Mouse (Mus musculus) neural tube, embryonic 12.5 days (tissue): ENCODE results near the gene Samd4b. TPM values are rescaled to one million over a fixed set of nuclear protein-coding genes. Genes with fewer than 3 reads are reported as not detected.
"Not testable (repeated sequence)": the region's sequence is repeated elsewhere in the genome, so short reads cannot be mapped to it uniquely, and the experiment has no call there.

Experiments used
- ATAC-seq: fragments of 200-750 bp; cut with Nextera tagmentation; 2 replicates; pipeline ENCODE4 v1.8.0; 2017; ENCODE audit warnings: low read depth, mild to moderate bottlenecking, moderate TSS enrichment, moderate library complexity; ENCODE audit not compliant: low FRiP score
- H3K27ac ChIP-seq: fragments of 300-500 bp; sonication (generic); 2 replicates; pipeline ENCODE4 v1.5.1; 2016
- H3K27me3 ChIP-seq: fragments of 300-500 bp; sonication (generic); replicated peaks from 2 replicates; pipeline ENCODE4 v1.6.1; 2016; ENCODE audit warnings: mild to moderate bottlenecking
- H3K36me3 ChIP-seq: fragments of 300-500 bp; sonication (generic); 2 replicates; pipeline ENCODE4 v1.6.1; 2016; ENCODE audit warnings: mild to moderate bottlenecking
- H3K4me1 ChIP-seq: fragments of 300-500 bp; sonication (generic); 2 replicates; pipeline ENCODE4 v1.6.1; 2016
- H3K4me2 ChIP-seq: fragments of 300-500 bp; sonication (generic); replicated peaks from 2 replicates; pipeline ENCODE4 v1.6.1; 2016; ENCODE audit warnings: mild to moderate bottlenecking
- H3K4me3 ChIP-seq: fragments of 300-500 bp; sonication (generic); 2 replicates; pipeline ENCODE4 v1.5.1; 2016
- H3K9ac ChIP-seq: fragments of 300-500 bp; sonication (generic); 2 replicates; pipeline ENCODE4 v1.6.1; 2016; ENCODE audit warnings: mild to moderate bottlenecking
- H3K9me3 ChIP-seq: fragments of 300-500 bp; sonication (generic); 2 replicates; pipeline ENCODE4 v1.6.1; 2016; ENCODE audit warnings: mild to moderate bottlenecking
- WGBS: fragments of 180-500 bp; shearing (Covaris S2); methylation state at CpG from one replicate; pipeline ENCODE4 v1.1.7; 2016; 5-methylcytosine and 5-hydroxymethylcytosine counted together
- polyA plus RNA-seq: library from polyadenylated mRNA; unstranded; fragments of >200 nt; fragmentation: Nextera tagmentation; extraction: Ambion mirVana; gene quantifications from 2 replicates; pipeline ENCODE4 v1.2.1, GENCODE M21; 2016

The Samd4b gene
- polyA plus RNA-seq, 1 experiment from 2014 or later: 35.0 TPM

GRCm38 (mm10) chr7:28527922-28528719 is 69.8 kb downstream of the Samd4b start:
- Histone ChIP-seq H3K9ac (no peak overlapping the region), H3K4me2 (no peak overlapping the region), H3K27me3 (no peaks in the 10 kb centered on the region), H3K36me3 (no peaks in the 10 kb centered on the region), H3K27ac (no peak overlapping the region), H3K9me3 (no peaks in the 10 kb centered on the region), H3K4me3 (no peak overlapping the region), H3K4me1 (no peaks in the 10 kb centered on the region)
- WGBS: 6% methylated on average over 19 of the region's 19 CpGs
- peak; percentile 29; the same call in 1 of the 2 replicates for ATAC-seq

DNA sequence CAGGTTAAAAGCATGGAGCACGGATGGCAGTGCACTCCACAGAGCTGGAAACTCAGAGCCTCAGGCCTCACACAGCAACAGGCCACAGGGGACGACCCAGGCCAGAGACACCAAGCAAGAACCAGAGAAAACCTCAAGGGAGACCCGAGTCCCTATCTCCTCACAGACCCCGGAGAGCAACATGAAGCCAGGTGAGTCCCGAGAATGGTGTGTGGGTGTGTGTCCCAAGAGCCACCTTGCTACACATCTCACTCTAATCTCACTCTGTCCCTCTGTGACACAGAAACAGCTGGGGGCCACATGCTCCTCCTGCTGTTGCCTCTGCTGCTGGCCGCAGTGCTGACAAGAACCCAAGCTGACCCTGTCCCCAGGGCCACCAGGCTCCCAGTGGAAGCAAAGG is 75.4 kb downstream of the Samd4b start, which contains the start of gene Ifnl3:
Gene Ifnl3 (plus strand): TSS at position 301 of the 400 bp plus-strand sequence.
- not testable (repeated sequence) for H3K27ac ChIP-seq, H3K36me3 ChIP-seq, H3K4me3 ChIP-seq, H3K4me1 ChIP-seq, H3K4me2 ChIP-seq, H3K9me3 ChIP-seq, H3K9ac ChIP-seq, H3K27me3 ChIP-seq, ATAC-seq
- WGBS: 76% methylated on average over 5 of the region's 6 CpGs

- WGBS: 77% methylated on average over 8 of the region's 8 CpGs
- no peak for ATAC-seq
- no peaks in the 10 kb centered on the region for H3K36me3 ChIP-seq
Measured at GRCm38 (mm10) chr7:28511441-28511840, 86.5 kb downstream of the Samd4b start.

GRCm38 (mm10) chr7:28510405-28510974 is 87.5 kb downstream of the Samd4b start, which contains the start of gene Ifnl2:
Ifnl2 (minus strand) TSS chr7:28510455.
- H3K9ac ChIP-seq, H3K4me2 ChIP-seq, H3K27ac ChIP-seq, ATAC-seq, H3K4me1 ChIP-seq, H3K4me3 ChIP-seq, H3K36me3 ChIP-seq, H3K9me3 ChIP-seq, H3K27me3 ChIP-seq: not testable (repeated sequence)
- WGBS: 65% methylated on average over 8 of the region's 8 CpGs

More at GRCm38 (mm10) chr7:28511441-28511840, 86.5 kb downstream of the Samd4b start:
- Histone ChIP-seq H3K9me3 (no peaks in the 10 kb centered on the region), H3K4me2 (no peak overlapping the region), H3K9ac (no peak overlapping the region), H3K4me1 (no peaks in the 10 kb centered on the region), H3K27ac (no peak overlapping the region), H3K4me3 (no peak overlapping the region), H3K27me3 (no peaks in the 10 kb centered on the region)

DNA sequence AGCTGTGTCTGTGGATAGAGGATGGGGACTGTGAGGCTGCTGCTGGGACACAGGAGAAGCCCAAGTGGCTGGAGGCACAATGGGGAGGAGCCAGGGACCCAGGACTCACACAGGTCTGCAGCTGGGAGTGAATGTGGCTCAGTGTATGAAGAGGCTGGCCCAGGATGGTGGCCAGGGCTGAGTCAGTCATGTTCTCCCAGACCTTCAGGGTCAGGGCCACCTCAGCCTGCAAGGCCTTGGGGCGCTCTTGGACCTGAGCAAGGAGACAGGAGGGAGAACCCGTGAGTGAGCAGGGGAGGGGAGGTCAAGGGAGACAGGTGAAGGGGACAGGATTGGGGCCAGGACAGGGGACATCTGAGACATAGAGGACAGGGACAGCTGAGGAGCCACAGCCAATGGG is 88.8 kb downstream of the Samd4b start:
- H3K4me3 ChIP-seq, H3K27me3 ChIP-seq, H3K9ac ChIP-seq, H3K27ac ChIP-seq, H3K4me2 ChIP-seq, H3K4me1 ChIP-seq, H3K36me3 ChIP-seq, ATAC-seq, H3K9me3 ChIP-seq: not testable (repeated sequence)
- 86% methylated on average over 2 of the region's 2 CpGs for WGBS

- 12% methylated on average over 5 of the region's 5 CpGs for WGBS
- no peak for ATAC-seq
- no peaks in the 10 kb centered on the region for H3K36me3 ChIP-seq
Measured at GRCm38 (mm10) chr7:28505585-28505984, 92.4 kb downstream of the Samd4b start.

GRCm38 (mm10) chr7:28495426-28495825 is 102.5 kb downstream of the Samd4b start:
- 66% methylated on average over 11 of the region's 11 CpGs for WGBS
- peak; percentile 25; the same call in 1 of the 2 replicates for ATAC-seq
- no peak overlapping the region for H3K9ac ChIP-seq
- no peak overlapping the region for H3K27ac ChIP-seq
- no peaks in the 10 kb centered on the region for H3K27me3 ChIP-seq
- H3K9me3 ChIP-seq: no peaks in the 10 kb centered on the region
- no peak overlapping the region for H3K4me3 ChIP-seq
- H3K36me3 ChIP-seq: no peaks in the 10 kb centered on the region
- H3K4me2 ChIP-seq: no peak overlapping the region
- H3K4me1 ChIP-seq: no peaks in the 10 kb centered on the region

More at GRCm38 (mm10) chr7:28505585-28505984, 92.4 kb downstream of the Samd4b start:
- peaks cover 7% of the 10 kb centered on the region; the same call in 1 of the 2 replicates for H3K9me3 ChIP-seq
- no peak overlapping the region for H3K9ac ChIP-seq
- no peaks in the 10 kb centered on the region for H3K4me1 ChIP-seq
- H3K27ac ChIP-seq: no peak overlapping the region
- no peak overlapping the region for H3K4me3 ChIP-seq
- H3K27me3 ChIP-seq: no peaks in the 10 kb centered on the region
- H3K4me2 ChIP-seq: no peak overlapping the region

DNA sequence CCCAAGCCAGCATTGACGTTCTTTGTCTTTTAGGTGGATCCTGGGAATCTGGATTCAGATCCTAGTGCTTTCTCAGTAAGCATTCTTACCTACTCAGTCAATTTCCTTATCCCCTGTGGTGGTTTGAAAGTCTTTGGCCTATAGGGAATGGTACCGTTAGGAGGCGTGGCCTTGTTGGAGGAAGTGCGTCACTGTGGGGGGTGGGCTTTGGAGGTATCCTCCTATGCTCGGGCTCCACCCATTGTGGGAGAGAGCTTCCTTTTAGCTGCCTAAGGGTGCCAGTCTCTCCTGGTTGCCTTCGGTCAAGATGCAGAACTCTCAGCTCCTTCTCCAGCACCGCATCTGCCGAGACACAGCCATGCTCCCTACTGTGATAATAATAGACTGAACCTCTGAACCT is 105.6 kb downstream of the Samd4b start:
- no peak overlapping the region for H3K4me3 ChIP-seq
- no peaks in the 10 kb centered on the region for H3K36me3 ChIP-seq
- H3K9ac ChIP-seq: no peak overlapping the region
- H3K4me1 ChIP-seq: peaks cover 6% of the 10 kb centered on the region; the same call in 1 of the 2 replicates
- WGBS: 85% methylated on average over 8 of the region's 8 CpGs
- no peak overlapping the region for H3K4me2 ChIP-seq
- H3K9me3 ChIP-seq: no peaks in the 10 kb centered on the region
- ATAC-seq: no peak
- peaks cover 7% of the 10 kb centered on the region; the same call in 1 of the 2 replicates for H3K27me3 ChIP-seq
- H3K27ac ChIP-seq: no peak overlapping the region

GRCm38 (mm10) chr7:28490903-28491302 is 107.0 kb downstream of the Samd4b start:
- WGBS: 41% methylated on average over 14 of the region's 14 CpGs
- no peak for ATAC-seq
- no peaks in the 10 kb centered on the region for H3K36me3 ChIP-seq
- H3K27me3 ChIP-seq: peaks cover 7% of the 10 kb centered on the region; the same call in 1 of the 2 replicates
- no peak overlapping the region for H3K9ac ChIP-seq
- H3K4me2 ChIP-seq: peak overlapping the region; percentile 12; the same call in 1 of the 2 replicates
- H3K27ac ChIP-seq: no peak overlapping the region
- peaks cover 6% of the 10 kb centered on the region; the same call in 1 of the 2 replicates for H3K4me1 ChIP-seq
- no peak overlapping the region for H3K4me3 ChIP-seq
- H3K9me3 ChIP-seq: no peaks in the 10 kb centered on the region

GRCm38 (mm10) chr7:28490410-28490809 is 107.5 kb downstream of the Samd4b start:
- H3K4me2 ChIP-seq: peak overlapping the region; percentile 12; the same call in 1 of the 2 replicates
- peaks cover 6% of the 10 kb centered on the region; the same call in 1 of the 2 replicates for H3K4me1 ChIP-seq
- 3% methylated on average over 10 of the region's 10 CpGs for WGBS
- no peak overlapping the region for H3K27ac ChIP-seq
- H3K9ac ChIP-seq: no peak overlapping the region
- H3K36me3 ChIP-seq: no peaks in the 10 kb centered on the region
- no peaks in the 10 kb centered on the region for H3K9me3 ChIP-seq
- H3K27me3 ChIP-seq: peaks cover 7% of the 10 kb centered on the region; the same call in 1 of the 2 replicates
- H3K4me3 ChIP-seq: no peak overlapping the region
- ATAC-seq: no peak

- 3% methylated on average over 16 of the region's 16 CpGs for WGBS
- H3K9ac ChIP-seq: no peak overlapping the region
- H3K27ac ChIP-seq: no peak overlapping the region
- H3K9me3 ChIP-seq: no peaks in the 10 kb centered on the region
- ATAC-seq: no peak
- H3K36me3 ChIP-seq: no peaks in the 10 kb centered on the region
- peaks cover 6% of the 10 kb centered on the region; the same call in 1 of the 2 replicates for H3K4me1 ChIP-seq
- H3K4me3 ChIP-seq: no peak overlapping the region
- peaks cover 7% of the 10 kb centered on the region; the same call in 1 of the 2 replicates for H3K27me3 ChIP-seq
- H3K4me2 ChIP-seq: peak overlapping the region; percentile 39
Measured at GRCm38 (mm10) chr7:28488030-28488491, 109.9 kb downstream of the Samd4b start.

DNA sequence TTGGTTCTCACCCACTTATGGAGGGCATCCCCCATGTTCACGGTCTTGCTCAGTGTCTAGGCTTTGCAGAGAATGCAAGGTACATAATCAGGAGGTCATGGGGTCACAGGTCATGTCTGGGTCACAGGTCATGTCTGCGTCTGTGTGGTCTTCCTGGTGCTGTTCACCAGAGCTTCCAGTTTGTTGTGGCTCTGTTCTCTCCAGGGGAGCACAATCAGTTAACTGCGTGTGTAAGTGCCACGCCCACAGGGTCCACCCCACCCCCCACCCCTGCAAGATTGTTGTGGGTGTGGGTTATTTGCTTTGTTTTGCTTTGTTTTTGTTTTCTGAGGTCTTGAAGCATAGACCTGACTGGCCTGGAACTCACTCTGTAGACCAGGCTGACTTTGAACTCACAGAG is 113.8 kb downstream of the Samd4b start:
- Histone ChIP-seq H3K4me2 (no peak overlapping the region), H3K4me3 (no peak overlapping the region), H3K27ac (no peak overlapping the region), H3K36me3 (no peaks in the 10 kb centered on the region), H3K9ac (no peak overlapping the region), H3K4me1 (peaks cover 6% of the 10 kb centered on the region; the same call in 1 of the 2 replicates), H3K27me3 (peaks cover 7% of the 10 kb centered on the region; the same call in 1 of the 2 replicates), H3K9me3 (no peaks in the 10 kb centered on the region)
- ATAC-seq: no peak
- 13% methylated on average over 4 of the region's 4 CpGs for WGBS
